Mouse (Mus musculus) gastrocnemius, postnatal 14 days (tissue): ENCODE data around the gene Hamp2. TPM values are rescaled to one million over a fixed set of nuclear protein-coding genes. Genes with fewer than 3 reads are reported as not detected.
"Not testable (repeated sequence)": the region's sequence is repeated elsewhere in the genome, so short reads cannot be mapped to it uniquely, and the experiment has no call there.

Experiments
- DNase-seq: peaks from one replicate; pipeline ENCODE4 v3.0.0; 2021; ENCODE audit warnings: mixed read lengths
- intact Hi-C: fragments of 180-260 bp; cut with DNase I; formaldehyde crosslinking; loops from one replicate; pipeline ENCODE4 v1.15.1; 2025; ENCODE audit warnings: low total_unique reads
- long read RNA-seq, 2 experiments: library from polyadenylated mRNA; stranded (forward); transcript quantifications; one replicate each; pipeline ENCODE4 v2.0.0; 2021
- total RNA-seq, 2 experiments: library from RNA; stranded (reverse); gene quantifications; 2 replicates each; pipeline ENCODE4 v1.2.3; 2021

The Hamp2 gene
- total RNA-seq, result not detected
- long read RNA-seq, experiment 1, result 0 reads
- long read RNA-seq, experiment 2, result 0 reads

GRCm38 (mm10) chr7:30924581-30924980 is at the start of gene Hamp2:
Hamp2 (minus strand) TSS chr7:30924681.
- DNase-seq, intact Hi-C loops: not testable (repeated sequence)

GRCm38 (mm10) chr7:30973501-30974289 is 49.2 kb upstream of the Hamp2 start, which contains the start of gene Fam187b:
Fam187b (plus strand) TSS chr7:30973790.
- intact Hi-C loops, result loop anchor here (10.0 kb wide), 1 partner anchor 99 kb away; no protein-coding TSS in a partner anchor
- DNase-seq, result peak; percentile 87

GRCm38 (mm10) chr7:30973251-30973500 is 48.7 kb upstream of the Hamp2 start, which contains the start of gene Lsr:
Lsr (minus strand) TSS chr7:30973464.
- intact Hi-C loops, result loop anchor here (10.0 kb wide), 1 partner anchor 98 kb away; no protein-coding TSS in a partner anchor
- DNase-seq, result no peak

GRCm38 (mm10) chr7:30972426-30973250 is 48.2 kb upstream of the Hamp2 start:
- intact Hi-C loops, result loop anchor here (10.0 kb wide), 1 partner anchor 98 kb away; no protein-coding TSS in a partner anchor
- no peak for DNase-seq

GRCm38 (mm10) chr7:30971901-30972300 is 47.4 kb upstream of the Hamp2 start:
- DNase-seq, result no peak
- intact Hi-C loops, result loop anchor here (10.0 kb wide), 1 partner anchor 97 kb away; no protein-coding TSS in a partner anchor

- intact Hi-C loops, result no loop called here
- DNase-seq, result no peak
These were observed 44.7 kb upstream of the Hamp2 start for GRCm38 (mm10) chr7:30969174-30969573.

- intact Hi-C loops, result no loop called here
- no peak for DNase-seq
These were observed 44.1 kb upstream of the Hamp2 start for GRCm38 (mm10) chr7:30968611-30969010.

- DNase-seq, result no peak
- intact Hi-C loops, result no loop called here
These were observed 42.2 kb upstream of the Hamp2 start for GRCm38 (mm10) chr7:30966657-30967056.

- intact Hi-C loops, result no loop called here
- DNase-seq, result no peak
These were observed 41.2 kb upstream of the Hamp2 start for GRCm38 (mm10) chr7:30965677-30966076.

GRCm38 (mm10) chr7:30964366-30964765 is 39.9 kb upstream of the Hamp2 start:
- DNase-seq, result no peak
- intact Hi-C loops, result no loop called here

- no peak for DNase-seq
- intact Hi-C loops, result no loop called here
These were observed 38.4 kb upstream of the Hamp2 start for GRCm38 (mm10) chr7:30962862-30963261.

- intact Hi-C loops, result no loop called here
- no peak for DNase-seq
These were observed 35.4 kb upstream of the Hamp2 start for GRCm38 (mm10) chr7:30959786-30960349.

- intact Hi-C loops, result no loop called here
These were observed 34.5 kb upstream of the Hamp2 start for GRCm38 (mm10) chr7:30958866-30959487.

GRCm38 (mm10) chr7:30958109-30958865 is 33.8 kb upstream of the Hamp2 start:
- DNase-seq, result no peak
- intact Hi-C loops, result no loop called here

More at GRCm38 (mm10) chr7:30958866-30959487, 34.5 kb upstream of the Hamp2 start:
- DNase-seq, result no peak

- intact Hi-C loops, result no loop called here
- DNase-seq, result peak; percentile 93
These were observed 32.9 kb upstream of the Hamp2 start for GRCm38 (mm10) chr7:30957367-30957783.

GRCm38 (mm10) chr7:30956756-30957366 is 32.4 kb upstream of the Hamp2 start, which contains the start of gene Usf2:
Usf2 (minus strand) TSS chr7:30956803.
- intact Hi-C loops, result no loop called here
- peak; percentile 88 for DNase-seq

GRCm38 (mm10) chr7:30956357-30956751 is 31.9 kb upstream of the Hamp2 start:
- peak; percentile 53 for DNase-seq

GRCm38 (mm10) chr7:30955584-30956356 is 31.3 kb upstream of the Hamp2 start:
- intact Hi-C loops, result no loop called here

More at GRCm38 (mm10) chr7:30956357-30956751, 31.9 kb upstream of the Hamp2 start:
- intact Hi-C loops, result no loop called here

More at GRCm38 (mm10) chr7:30955584-30956356, 31.3 kb upstream of the Hamp2 start:
- peak; percentile 91 for DNase-seq
